Mouse (Mus musculus): ENCODE results near the gene Fbxw26. TPM values are rescaled to one million over a fixed set of nuclear protein-coding genes. Genes with fewer than 3 reads are reported as not detected.

The Fbxw26 gene
- not detected in 2 replicates for total RNA-seq (2023)

DNA sequence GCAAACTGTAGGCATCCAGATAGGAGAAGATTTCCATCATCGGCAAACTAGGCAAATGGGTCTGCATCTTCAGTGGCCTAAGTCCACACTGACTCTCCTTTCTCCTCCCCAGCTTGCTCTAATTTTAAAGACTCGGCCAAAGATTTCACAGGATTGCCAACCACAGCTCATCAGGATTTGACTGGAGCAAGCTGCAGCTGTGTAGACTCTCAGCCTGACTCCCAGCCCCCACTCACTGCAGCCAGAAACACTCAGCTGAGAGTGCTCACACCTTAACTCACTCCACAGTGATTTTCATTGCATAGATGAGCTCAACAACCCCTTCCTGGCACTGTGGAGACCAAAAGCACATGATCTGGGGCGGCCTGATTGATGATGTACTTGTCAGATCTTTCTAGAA, at the start of gene Fbxw26:
Gene Fbxw26, minus strand, starts transcription at position 101 of the 400 bp plus-strand sequence.

DNA sequence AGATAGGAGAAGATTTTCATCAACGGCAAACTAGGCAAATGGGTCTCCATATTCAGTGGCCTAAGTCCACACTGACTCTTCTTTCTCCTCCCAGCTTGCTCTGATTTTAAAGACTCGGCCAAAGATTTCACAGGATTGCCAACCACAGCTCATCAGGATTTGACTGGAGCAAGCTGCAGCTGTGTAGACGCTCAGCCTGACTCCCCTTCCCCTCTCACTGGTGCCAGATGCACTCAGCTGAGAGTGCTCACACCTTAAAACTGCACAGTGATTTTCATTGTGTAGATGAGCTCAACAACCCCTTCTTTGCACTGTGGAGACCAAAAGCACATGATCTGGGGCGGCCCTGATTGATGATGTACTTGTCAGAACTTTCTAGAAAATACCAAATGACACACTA, 44.7 kb upstream of the Fbxw26 start, which contains the start of gene Fbxw27:
Gene Fbxw27, minus strand, starts transcription at position 101 of the 400 bp plus-strand sequence.

DNA sequence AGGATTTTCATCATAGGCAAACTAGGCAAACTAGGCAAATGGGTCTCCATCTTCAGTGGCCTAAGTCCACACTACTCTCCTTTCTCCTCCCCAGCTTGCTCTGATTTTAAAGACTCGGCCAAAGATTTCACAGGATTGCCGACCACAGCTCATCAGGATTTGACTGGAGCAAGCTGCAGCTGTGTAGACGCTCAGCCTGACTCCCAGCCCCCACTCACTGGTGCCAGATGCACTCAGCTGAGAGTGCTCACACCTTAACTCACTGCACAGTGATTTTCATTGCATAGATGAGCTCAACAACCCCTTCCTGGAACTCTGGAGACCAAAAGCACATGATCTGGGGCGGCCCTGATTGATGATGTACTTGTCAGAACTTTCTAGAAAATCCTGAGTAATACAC, 43.3 kb downstream of the Fbxw26 start, which contains the start of gene Fbxw18:
Gene Fbxw18, minus strand, starts transcription at position 101 of the 400 bp plus-strand sequence.

Other genes with a start within 250 kb of the Fbxw26 start
- not detected in 2 replicates for gene Fbxw15, start 177.8 kb downstream of the Fbxw26 start, total RNA-seq (2023)
- not detected in 2 replicates for gene Fbxw24, start 120.0 kb downstream of the Fbxw26 start, total RNA-seq (2023)
- not detected in 2 replicates for gene Fbxw25, start 81.4 kb downstream of the Fbxw26 start, total RNA-seq (2023)
- gene Fbxw18, start 43.4 kb downstream of the Fbxw26 start, total RNA-seq (2023), result not detected in 2 replicates
- gene Fbxw27, start 44.6 kb upstream of the Fbxw26 start, total RNA-seq (2023), result not detected in 2 replicates
- gene Spink8, start 66.2 kb upstream of the Fbxw26 start, total RNA-seq (2023), result not detected in 2 replicates
- gene Nme6, start 86.7 kb upstream of the Fbxw26 start, total RNA-seq (2023), result 9.1 and 14.2 TPM in 2 replicates
- 6,382 and 6,996 TPM in 2 replicates for gene Camp, start 103.5 kb upstream of the Fbxw26 start, total RNA-seq (2023)
- 31.3 and 35.4 TPM in 2 replicates for gene Cdc25a, start 129.5 kb upstream of the Fbxw26 start, total RNA-seq (2023)
- 81.0 and 96.7 TPM in 2 replicates for gene Map4, start 185.4 kb upstream of the Fbxw26 start, total RNA-seq (2023)

Data from neutrophil, adult 65 days (primary cell).